Mouse (Mus musculus) megakaryocyte, embryonic 14.5 days (primary cell): ENCODE results near the gene Sav1. TPM values are rescaled to one million over a fixed set of nuclear protein-coding genes. Genes with fewer than 3 reads are reported as not detected.

ENCODE experiments used
- H3K27me3 ChIP-seq: replicated peaks from 2 replicates; pipeline ENCODE3; 2012; ENCODE audit warnings: inconsistent platforms
- H3K36me3 ChIP-seq: replicated peaks from 2 replicates; pipeline ENCODE3; 2012; ENCODE audit warnings: low read length, inconsistent platforms, mixed read lengths
- H3K4me1 ChIP-seq: 2 replicates; pipeline ENCODE4 v1.6.1; 2012; ENCODE audit warnings: inconsistent platforms
- H3K4me3 ChIP-seq: replicated peaks from 2 replicates; pipeline ENCODE3; 2012; ENCODE audit warnings: moderate library complexity, mild to moderate bottlenecking, inconsistent platforms
- H3K9me3 ChIP-seq: 2 replicates; pipeline ENCODE4 v1.6.1; 2012; ENCODE audit warnings: inconsistent platforms
- FLI1 ChIP-seq: IDR thresholded peaks from 2 replicates; pipeline ENCODE4 v1.6.1; 2012; ENCODE audit warnings: low read length, inconsistent platforms, mixed read lengths
- GATA1 ChIP-seq: IDR thresholded peaks from 3 replicates; pipeline ENCODE4 v1.6.1; 2012; ENCODE audit warnings: mixed read lengths, low read length, inconsistent platforms, borderline replicate concordance
- polyA plus RNA-seq: library from polyadenylated mRNA; stranded (reverse); fragments of >175 nt; gene quantifications from 2 replicates; pipeline ENCODE4 v1.2.3, GENCODE M21; 2012; ENCODE audit warnings: low replicate concordance; ENCODE audit not compliant: insufficient read depth

Gene Sav1
- polyA plus RNA-seq = 8.6 and 9.6 TPM in 2 replicates

GRCm38 (mm10) chr12:69986786-69987497 is at the start of gene Sav1:
TSS of gene Sav1 (minus strand) at chr12:69987002.
- peaks cover 50% of the 10 kb centered on the region for H3K4me1 ChIP-seq
- TF ChIP-seq FLI1 (no peak), GATA1 (no peak)
- H3K36me3 ChIP-seq = peaks cover 26% of the 10 kb centered on the region
- H3K9me3 ChIP-seq = no peaks in the 10 kb centered on the region
- peak within 1 kb of the TSS; percentile 100 for H3K4me3 ChIP-seq
- H3K27me3 ChIP-seq = no peaks in the 10 kb centered on the region

DNA sequence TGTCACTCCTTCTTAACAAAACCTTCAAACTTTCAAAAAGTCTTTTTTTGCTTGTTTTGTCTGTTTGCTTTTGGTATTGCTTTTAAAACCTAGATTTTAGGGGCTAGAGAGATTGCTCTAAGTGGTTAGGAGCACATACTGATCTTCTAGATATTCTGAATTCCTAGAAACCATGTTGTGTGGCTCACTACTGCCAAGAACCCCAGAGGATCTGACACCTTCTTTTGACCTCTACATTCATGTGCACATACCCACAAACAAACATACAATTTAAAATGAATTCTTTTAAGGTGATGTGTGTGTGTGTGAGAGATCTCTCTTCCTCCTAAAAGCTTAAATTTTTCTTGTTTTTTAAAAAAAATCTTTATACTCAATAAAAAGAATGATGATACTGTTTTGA is 39.4 kb upstream of the Sav1 start:
- no peak for TF ChIP-seq FLI1
- TF ChIP-seq GATA1 = no peak
- Histone ChIP-seq H3K4me3 (no peak overlapping the region), H3K4me1 (no peaks in the 10 kb centered on the region), H3K27me3 (no peaks in the 10 kb centered on the region), H3K9me3 (no peaks in the 10 kb centered on the region), H3K36me3 (peaks cover 96% of the 10 kb centered on the region)

DNA sequence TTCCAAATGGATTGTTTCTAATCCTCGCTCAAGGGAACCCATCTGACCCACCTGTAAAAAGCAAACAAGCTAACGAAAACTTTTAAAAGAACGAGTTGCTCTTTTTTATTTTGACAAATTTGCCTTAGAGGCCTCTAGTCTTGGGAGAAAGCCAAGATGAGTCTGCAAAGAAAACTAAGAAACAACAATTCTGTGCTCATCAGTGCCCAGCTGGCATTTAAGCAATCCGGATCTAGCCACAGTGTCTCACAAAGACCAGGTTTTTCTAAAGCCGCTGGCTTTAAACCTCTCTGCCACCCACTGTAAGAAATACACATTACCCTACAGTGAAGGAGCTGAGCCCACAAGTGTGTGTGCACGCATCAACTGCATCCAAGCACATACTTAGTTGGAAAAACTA is 38.6 kb upstream of the Sav1 start:
- Histone ChIP-seq H3K27me3 (no peaks in the 10 kb centered on the region), H3K4me1 (no peaks in the 10 kb centered on the region), H3K36me3 (peaks cover 96% of the 10 kb centered on the region), H3K9me3 (no peaks in the 10 kb centered on the region), H3K4me3 (no peak overlapping the region)
- TF ChIP-seq GATA1 (no peak), FLI1 (no peak)

DNA sequence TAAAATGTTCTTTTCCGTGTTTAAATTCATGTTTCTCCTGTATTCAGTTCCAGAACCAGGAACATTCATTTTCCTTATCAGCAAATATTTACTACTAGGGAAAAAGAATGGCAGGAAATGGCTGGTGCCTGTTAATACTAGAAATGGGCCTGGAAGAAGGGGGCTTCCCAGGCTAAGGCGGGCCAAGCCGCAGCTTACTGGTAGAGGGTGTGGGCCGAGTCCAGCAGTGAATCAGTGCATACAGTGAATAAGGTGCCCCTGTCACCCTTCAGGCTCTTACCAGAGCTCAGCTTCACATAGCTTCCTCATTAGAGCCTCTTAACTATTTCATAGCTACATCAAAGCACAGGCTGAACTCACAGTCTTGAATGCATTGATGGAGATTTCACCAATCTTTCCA is 36.8 kb upstream of the Sav1 start:
- no peaks in the 10 kb centered on the region for H3K27me3 ChIP-seq

GRCm38 (mm10) chr12:70018153-70018552 is 31.4 kb upstream of the Sav1 start:
- Histone ChIP-seq H3K36me3 (peaks cover 96% of the 10 kb centered on the region), H3K4me1 (peaks cover 12% of the 10 kb centered on the region), H3K27me3 (no peaks in the 10 kb centered on the region), H3K9me3 (no peaks in the 10 kb centered on the region), H3K4me3 (no peak overlapping the region)
- no peak for TF ChIP-seq FLI1
- no peak for TF ChIP-seq GATA1

More for the DNA sequence above, 36.8 kb upstream of the Sav1 start:
- H3K4me3 ChIP-seq = no peak overlapping the region
- TF ChIP-seq GATA1 = no peak
- H3K36me3 ChIP-seq = peaks cover 97% of the 10 kb centered on the region
- no peaks in the 10 kb centered on the region for H3K4me1 ChIP-seq
- H3K9me3 ChIP-seq = no peaks in the 10 kb centered on the region

- TF ChIP-seq FLI1 (no peak), GATA1 (no peak)
- peaks cover 92% of the 10 kb centered on the region for H3K36me3 ChIP-seq
- H3K4me1 ChIP-seq = peaks cover 12% of the 10 kb centered on the region
- no peaks in the 10 kb centered on the region for H3K27me3 ChIP-seq
- no peak overlapping the region for H3K4me3 ChIP-seq
- H3K9me3 ChIP-seq = peaks cover 2% of the 10 kb centered on the region
Measured at GRCm38 (mm10) chr12:70015936-70016335, 29.1 kb upstream of the Sav1 start.

DNA sequence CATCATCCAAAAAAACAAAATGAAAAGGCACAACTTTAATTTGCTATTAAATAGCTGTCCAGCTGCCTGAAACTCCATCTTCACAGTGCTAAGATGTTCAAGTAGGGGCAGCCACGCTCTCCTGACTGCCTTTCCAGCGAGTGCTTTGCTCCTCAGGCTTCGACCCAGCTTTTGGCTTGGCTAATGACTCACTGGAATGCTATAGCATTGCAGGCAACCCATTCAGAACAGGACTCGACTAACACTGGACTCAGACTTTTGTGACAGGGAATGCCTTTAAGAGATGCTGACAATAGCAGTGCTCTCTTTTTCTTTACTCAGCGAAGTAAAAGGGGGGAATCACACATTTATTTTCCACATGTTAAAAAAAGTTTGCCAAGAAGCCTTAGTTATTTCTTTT is 24.9 kb upstream of the Sav1 start:
- TF ChIP-seq FLI1 (no peak), GATA1 (no peak)
- H3K4me1 ChIP-seq = peaks cover 17% of the 10 kb centered on the region
- peaks cover 6% of the 10 kb centered on the region for H3K9me3 ChIP-seq
- peaks cover 63% of the 10 kb centered on the region for H3K36me3 ChIP-seq
- no peak overlapping the region for H3K4me3 ChIP-seq
- no peaks in the 10 kb centered on the region for H3K27me3 ChIP-seq

- H3K4me3 ChIP-seq = no peak overlapping the region
- TF ChIP-seq FLI1 (no peak), GATA1 (no peak)
- no peaks in the 10 kb centered on the region for H3K27me3 ChIP-seq
- H3K36me3 ChIP-seq = peaks cover 50% of the 10 kb centered on the region
- peaks cover 13% of the 10 kb centered on the region for H3K4me1 ChIP-seq
- H3K9me3 ChIP-seq = peaks cover 6% of the 10 kb centered on the region
Measured at GRCm38 (mm10) chr12:70010356-70010755, 23.6 kb upstream of the Sav1 start.

DNA sequence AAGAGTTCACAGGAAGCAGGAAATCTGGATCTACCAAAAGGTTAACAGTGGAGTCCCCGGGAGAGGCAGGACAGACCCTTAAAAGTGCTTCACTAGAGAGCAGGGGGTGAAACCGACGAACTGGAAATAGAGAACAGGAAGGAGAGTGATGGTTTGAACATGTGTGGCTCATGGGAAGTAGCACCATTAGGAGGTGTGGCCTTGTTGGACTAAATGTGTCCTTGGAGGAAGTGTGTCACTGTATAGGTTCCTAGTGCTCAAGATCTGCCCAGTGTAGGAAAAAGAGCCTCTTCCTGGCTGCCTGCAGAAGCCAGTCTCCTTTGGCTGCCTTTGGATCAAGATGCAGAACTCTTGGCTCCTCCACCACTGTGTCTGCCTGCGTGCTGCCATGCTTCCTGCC is 18.3 kb upstream of the Sav1 start:
- TF ChIP-seq GATA1 (no peak), FLI1 (no peak)
- peaks cover 3% of the 10 kb centered on the region for H3K36me3 ChIP-seq
- H3K4me1 ChIP-seq = peaks cover 17% of the 10 kb centered on the region

GRCm38 (mm10) chr12:69998186-69998983 is 11.6 kb upstream of the Sav1 start:
- Histone ChIP-seq H3K4me3 (no peak overlapping the region), H3K4me1 (peaks cover 3% of the 10 kb centered on the region), H3K27me3 (no peaks in the 10 kb centered on the region), H3K36me3 (no peaks in the 10 kb centered on the region), H3K9me3 (peaks cover 7% of the 10 kb centered on the region)
- no peak for TF ChIP-seq FLI1
- no peak for TF ChIP-seq GATA1

More for the DNA sequence above, 18.3 kb upstream of the Sav1 start:
- Histone ChIP-seq H3K9me3 (peaks cover 3% of the 10 kb centered on the region; the same call in 1 of the 2 replicates), H3K4me3 (no peak overlapping the region), H3K27me3 (no peaks in the 10 kb centered on the region)

DNA sequence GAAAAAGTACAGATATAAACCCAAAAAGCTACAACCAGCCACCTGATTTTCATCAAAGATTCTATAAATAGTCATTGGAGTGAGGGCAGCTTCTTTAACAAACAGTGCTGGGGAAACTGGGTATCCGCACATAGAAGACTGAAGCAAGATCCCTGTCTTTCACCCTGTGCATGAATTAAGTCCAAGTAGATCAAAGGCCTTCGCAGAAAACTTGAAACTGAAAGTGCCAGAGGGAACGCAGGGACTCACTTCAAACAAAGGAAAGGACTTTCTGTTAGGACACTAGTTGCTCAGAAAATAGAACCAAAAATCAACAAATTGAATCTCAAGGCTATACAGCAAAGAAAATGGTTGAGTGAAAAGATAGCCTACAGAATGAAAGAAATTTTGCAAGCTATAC is 8.6 kb upstream of the Sav1 start:
- no peaks in the 10 kb centered on the region for H3K27me3 ChIP-seq

More for the DNA sequence above, 8.6 kb upstream of the Sav1 start:
- no peak for TF ChIP-seq FLI1
- no peak for TF ChIP-seq GATA1
- Histone ChIP-seq H3K36me3 (no peaks in the 10 kb centered on the region), H3K4me3 (no peak overlapping the region), H3K9me3 (peaks cover 7% of the 10 kb centered on the region), H3K4me1 (peaks cover 3% of the 10 kb centered on the region)
